Mouse (Mus musculus) megakaryocyte, adult 5-6 weeks (primary cell): ENCODE results near the gene Map3k5. TPM values are rescaled to one million over a fixed set of nuclear protein-coding genes. Genes with fewer than 3 reads are reported as not detected.
A peak's percentile ranks its signal among the peaks of the same experiment; 100 is the strongest.

ENCODE experiments used
- ATAC-seq: 2 replicates; pipeline ENCODE4 v1.8.0; 2016; ENCODE audit warnings: mild to moderate bottlenecking, inconsistent platforms; ENCODE audit not compliant: poor library complexity, severe bottlenecking
- total RNA-seq, 2 experiments: library from RNA; stranded (forward) in 1 of 2; stranded (reverse) in 1 of 2; fragments of 153-499, 151-499 nt in 1 of 2; fragments of 221-1000, 200-1000 nt in 1 of 2; gene quantifications; 2 replicates each; pipeline versions ENCODE4 v1.2.3 to v1.2.4; 2015 to 2017

Map3k5 gene
- total RNA-seq, 2 experiments from 2014 or later: 25.4 to 36.7 TPM

GRCm38 (mm10) chr10:20040677-20041076, 106.4 kb downstream of the Map3k5 start:
- ATAC-seq: no peak

GRCm38 (mm10) chr10:20042081-20042480, 107.8 kb downstream of the Map3k5 start:
- ATAC-seq: no peak

GRCm38 (mm10) chr10:20044051-20044450, 109.8 kb downstream of the Map3k5 start:
- no peak for ATAC-seq

DNA sequence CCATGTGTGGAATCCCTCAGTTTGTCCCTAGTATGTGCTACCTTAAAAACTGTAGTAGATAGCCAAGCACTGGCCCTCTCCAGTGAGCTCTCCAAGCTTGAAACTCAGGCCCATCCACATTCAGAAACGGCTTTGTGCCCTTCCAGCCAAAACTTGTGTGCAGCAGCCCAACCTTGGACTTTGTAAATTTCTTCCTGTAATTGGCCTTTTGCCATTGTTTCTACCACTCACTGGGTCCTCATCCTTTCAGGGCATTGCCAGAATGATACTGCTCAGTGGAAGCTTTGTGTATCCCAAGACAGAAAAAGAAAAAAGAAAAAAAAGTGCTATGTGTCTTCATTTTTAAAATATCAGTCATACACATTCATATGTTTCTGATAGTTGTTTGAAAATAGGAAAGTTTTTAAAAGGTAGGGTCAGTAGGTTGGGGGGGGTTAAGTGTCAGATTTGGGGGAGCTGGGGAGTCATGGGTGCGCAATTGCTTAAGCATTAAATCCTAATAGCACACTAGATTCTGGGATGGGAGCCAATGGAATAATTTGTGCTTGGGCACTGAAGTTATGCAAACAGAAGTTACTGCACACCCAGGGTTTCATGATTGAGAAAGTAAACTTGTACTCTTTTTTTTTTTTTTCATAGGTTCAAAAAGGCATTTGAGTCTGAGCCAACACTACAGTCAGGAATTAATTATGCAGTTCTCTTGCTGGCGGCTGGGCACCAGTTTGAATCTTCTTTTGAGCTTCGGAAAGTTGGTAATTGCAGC, 111.6 kb downstream of the Map3k5 start:
- ATAC-seq: peak; percentile 38; the same call in 1 of the 2 replicates

DNA sequence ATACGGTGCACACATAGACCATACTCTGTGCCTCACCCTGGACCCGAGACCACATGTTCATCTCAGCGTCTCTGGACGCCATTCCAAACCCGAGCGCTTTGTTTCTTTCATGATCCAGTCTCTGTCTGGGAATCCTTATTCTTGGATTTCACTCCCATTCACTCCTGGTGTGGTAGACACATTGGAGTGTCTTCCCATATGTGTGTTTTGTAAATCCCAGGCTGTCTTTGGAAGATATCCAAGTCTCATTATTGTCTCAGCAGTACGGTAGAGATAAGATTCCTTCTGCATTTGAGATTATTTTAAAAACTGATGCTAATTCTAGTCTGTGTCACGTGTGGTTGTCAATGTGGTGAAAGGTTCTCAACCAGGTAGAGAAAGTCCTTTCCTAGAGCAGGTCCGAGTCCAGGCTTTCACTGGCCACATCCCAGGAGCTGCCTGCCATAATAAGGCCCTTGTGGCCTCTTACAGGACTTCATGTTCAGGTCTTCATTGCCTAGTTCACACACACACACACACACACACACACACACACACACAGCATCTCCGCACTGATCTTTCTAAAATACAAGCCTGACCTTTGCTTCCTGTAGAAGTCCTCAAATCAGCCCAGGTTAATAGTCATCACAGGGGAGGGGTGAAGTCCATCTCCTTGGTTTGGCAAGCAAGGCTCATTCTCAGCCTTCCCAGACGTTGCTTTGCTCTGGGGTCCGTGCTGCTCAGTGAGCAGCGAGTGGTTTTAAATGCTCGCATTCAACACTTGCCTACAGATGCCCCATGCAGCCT, 122.8 kb downstream of the Map3k5 start:
- no peak for ATAC-seq

DNA sequence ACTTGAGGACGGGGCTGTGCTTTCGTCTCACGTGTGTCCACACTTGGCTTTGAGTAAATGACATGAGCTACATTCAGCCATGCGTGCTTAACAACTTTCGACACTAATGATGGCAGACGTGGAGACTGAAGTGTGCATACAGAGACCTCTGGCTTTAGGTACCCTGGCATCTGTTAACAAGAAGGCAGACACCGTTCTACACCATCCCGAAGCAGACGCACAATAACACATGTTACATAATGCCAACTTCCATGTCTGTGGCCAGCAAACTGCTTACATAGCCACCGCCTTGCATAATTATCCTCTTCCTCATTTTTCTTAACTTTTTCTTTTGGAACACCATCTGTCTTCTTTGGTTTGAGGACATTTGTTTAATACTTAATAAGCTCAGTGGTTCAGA, 123.8 kb downstream of the Map3k5 start:
- ATAC-seq: peak; percentile 81

- ATAC-seq: peak; percentile 73
These were observed 124.6 kb downstream of the Map3k5 start for GRCm38 (mm10) chr10:20058841-20059240.

- no peak for ATAC-seq
These were observed 126.2 kb downstream of the Map3k5 start for GRCm38 (mm10) chr10:20060320-20060970.

- no peak for ATAC-seq
These were observed 130.4 kb downstream of the Map3k5 start for GRCm38 (mm10) chr10:20064556-20065207.

GRCm38 (mm10) chr10:20066069-20066665, 131.9 kb downstream of the Map3k5 start:
- ATAC-seq: no peak

- ATAC-seq: no peak
These were observed 135.6 kb downstream of the Map3k5 start for GRCm38 (mm10) chr10:20069771-20070460.

DNA sequence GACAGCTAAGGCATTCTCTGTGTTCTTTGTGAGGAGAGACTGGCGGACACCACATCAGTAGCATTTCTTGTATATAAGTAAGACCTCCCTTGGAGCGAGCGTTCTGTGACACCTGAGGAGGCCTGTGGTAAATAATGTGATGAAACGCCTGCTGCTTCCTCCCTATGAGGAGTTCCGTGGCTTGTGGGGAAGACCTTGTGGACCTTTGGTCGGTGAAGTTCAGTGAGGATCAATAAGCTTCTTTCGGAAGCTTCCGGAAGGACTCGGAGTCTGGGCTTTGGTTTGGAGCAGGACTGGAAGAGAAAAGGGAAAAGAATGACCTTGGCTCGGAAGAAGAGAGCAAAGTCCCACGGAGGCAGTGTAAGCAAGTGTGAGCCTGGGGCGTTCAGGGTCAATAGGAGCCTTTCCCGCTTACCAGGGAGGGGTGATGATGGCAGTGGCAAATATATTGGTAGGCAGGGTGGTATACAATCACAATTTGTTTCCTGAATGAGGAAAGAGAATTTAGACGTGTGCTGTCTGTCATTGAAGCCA, 136.4 kb downstream of the Map3k5 start:
- no peak for ATAC-seq

DNA sequence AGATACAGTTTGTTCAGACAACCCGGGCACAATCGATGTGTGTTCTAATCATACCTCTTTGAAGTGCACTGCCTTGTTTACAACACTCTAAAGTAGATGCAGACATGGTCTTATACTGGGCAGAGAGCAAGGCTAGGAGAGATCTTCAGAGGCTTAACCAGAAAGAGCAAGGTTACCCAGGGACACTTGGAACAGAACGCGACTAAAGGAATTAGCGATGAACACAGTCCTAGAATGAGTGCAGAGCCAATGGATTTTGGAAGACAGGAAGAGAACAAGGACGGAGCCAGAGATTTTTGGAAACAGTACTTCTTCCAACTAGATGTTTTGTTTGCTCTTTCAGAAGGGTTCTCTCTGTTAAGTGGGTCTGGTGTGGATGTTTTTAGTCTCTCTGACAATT, 137.4 kb downstream of the Map3k5 start:
- ATAC-seq: no peak

DNA sequence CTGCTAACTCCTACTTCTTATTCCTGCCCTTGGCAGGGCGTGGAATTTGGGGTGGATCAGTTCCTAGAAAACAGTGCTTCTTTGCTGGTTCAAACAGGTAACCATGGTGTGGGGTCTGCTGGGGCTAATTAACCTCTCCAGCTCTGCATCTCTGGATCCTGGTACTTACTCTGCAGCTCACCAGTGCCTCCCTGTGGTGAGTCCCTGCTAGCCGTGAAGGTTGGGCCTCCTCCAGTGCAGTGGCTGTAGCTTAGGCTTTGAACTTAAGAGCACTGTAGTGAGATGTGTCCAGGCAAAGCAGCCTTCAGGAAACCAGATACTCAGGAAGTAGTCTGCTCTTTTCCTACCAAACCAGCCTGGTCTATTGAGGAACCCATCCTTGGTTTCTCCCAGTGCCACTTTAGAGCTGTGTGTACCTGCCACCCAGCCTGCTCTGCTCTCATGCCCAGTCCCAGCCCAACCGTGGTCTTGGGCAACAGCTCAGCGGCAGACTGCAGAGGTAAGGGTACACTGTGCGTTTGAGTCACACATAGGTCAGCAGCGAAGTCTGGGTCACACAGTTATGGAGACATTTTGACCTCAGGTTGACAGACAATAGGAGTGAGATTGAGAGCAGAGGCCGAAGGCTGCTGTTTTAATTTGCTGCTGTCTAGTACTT, 139.1 kb downstream of the Map3k5 start:
- ATAC-seq: peak; percentile 68

GRCm38 (mm10) chr10:20076541-20077469, 142.5 kb downstream of the Map3k5 start:
- ATAC-seq: peak; percentile 83

DNA sequence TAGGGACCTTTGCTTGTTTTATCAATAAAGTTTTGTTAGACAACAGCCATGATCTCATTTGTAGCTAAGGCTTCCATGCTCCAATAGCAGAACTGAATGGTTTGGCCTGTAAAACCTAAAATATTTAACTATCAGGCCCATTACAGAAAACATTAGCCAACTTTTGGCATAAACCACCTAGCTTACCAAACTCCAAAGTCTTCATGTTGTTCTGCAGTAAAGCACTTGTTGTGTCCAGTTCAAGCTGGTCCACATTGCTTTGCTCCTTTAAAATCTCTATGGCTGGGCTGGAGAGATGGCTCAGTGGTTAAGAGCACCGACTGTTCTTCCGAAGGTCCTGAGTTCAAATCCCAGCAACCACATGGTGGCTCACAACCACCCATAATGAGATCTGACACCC, 144.1 kb downstream of the Map3k5 start:
- no peak for ATAC-seq

DNA sequence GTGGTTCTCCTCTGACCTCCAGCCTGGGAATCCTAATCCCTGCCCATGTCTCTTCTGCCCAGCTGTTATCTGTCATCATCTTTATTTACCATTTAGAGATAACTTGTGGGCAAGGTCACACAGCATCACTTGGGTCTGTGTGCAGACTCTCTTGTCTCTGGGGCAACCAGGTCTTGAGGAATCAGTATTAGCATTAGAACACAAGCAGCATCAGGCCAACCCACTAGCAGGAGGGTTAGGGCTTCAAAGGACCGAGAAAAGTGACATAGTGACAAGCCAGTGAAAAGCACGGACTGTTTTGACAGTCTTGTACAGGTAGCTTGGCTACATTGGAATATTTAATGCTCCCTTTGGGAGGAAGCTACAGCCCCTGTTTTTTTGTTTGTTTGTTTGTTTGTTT, 153.6 kb downstream of the Map3k5 start:
- ATAC-seq: no peak

DNA sequence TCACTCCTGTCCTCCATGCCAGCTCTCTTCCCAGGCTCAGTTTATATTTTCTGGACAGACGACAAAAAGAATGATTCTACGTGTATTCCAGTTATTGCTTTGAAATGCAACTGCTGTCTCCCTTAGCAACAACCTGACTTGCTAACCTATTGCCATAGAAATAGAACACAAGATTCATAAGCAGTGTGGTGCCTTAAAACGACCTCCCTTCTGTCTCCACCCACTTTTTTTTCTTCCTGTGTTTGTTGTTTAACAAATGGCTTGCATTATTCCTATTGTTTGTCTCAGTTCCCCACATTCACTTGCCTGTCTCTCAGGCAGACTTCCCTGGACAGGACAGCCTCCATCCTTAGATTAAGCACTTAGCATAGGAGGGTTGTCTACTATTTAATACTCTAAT, 154.8 kb downstream of the Map3k5 start:
- no peak for ATAC-seq
